Mouse (Mus musculus) limb, embryonic 13.5 days (tissue): ENCODE data around the gene Rapgef3. TPM values are rescaled to one million over a fixed set of nuclear protein-coding genes. Genes with fewer than 3 reads are reported as not detected.
A peak's percentile ranks its signal among the peaks of the same experiment; 100 is the strongest.

Experiments
- ATAC-seq: fragments of 200-750 bp; cut with Nextera tagmentation; 2 replicates; pipeline ENCODE4 v1.8.0; 2017; ENCODE audit warnings: low read depth, moderate number of reproducible peaks, moderate TSS enrichment; ENCODE audit not compliant: low FRiP score
- H3K27ac ChIP-seq: fragments of 300-500 bp; sonication (generic); 2 replicates; pipeline ENCODE4 v1.5.1; 2015; ENCODE audit warnings: inconsistent platforms, mild to moderate bottlenecking, moderate library complexity
- H3K27me3 ChIP-seq: fragments of 300-500 bp; sonication (generic); 2 replicates; pipeline ENCODE4 v1.6.1; 2015; ENCODE audit warnings: mild to moderate bottlenecking, inconsistent platforms
- H3K36me3 ChIP-seq: fragments of 300-500 bp; sonication (generic); 2 replicates; pipeline ENCODE4 v1.6.1; 2015; ENCODE audit warnings: inconsistent platforms, mild to moderate bottlenecking, moderate library complexity
- H3K4me1 ChIP-seq: fragments of 300-500 bp; sonication (generic); 2 replicates; pipeline ENCODE4 v1.6.1; 2015; ENCODE audit warnings: inconsistent platforms
- H3K4me2 ChIP-seq: fragments of 300-500 bp; sonication (generic); replicated peaks from 2 replicates; pipeline ENCODE4 v1.6.1; 2015; ENCODE audit warnings: inconsistent platforms, mild to moderate bottlenecking, moderate library complexity
- H3K4me3 ChIP-seq: fragments of 300-500 bp; sonication (generic); 2 replicates; pipeline ENCODE4 v1.5.1; 2015; ENCODE audit warnings: moderate library complexity, mild to moderate bottlenecking, inconsistent platforms
- H3K9ac ChIP-seq: fragments of 300-500 bp; sonication (generic); 2 replicates; pipeline ENCODE4 v1.6.1; 2015; ENCODE audit warnings: mild to moderate bottlenecking, inconsistent platforms
- H3K9me3 ChIP-seq: fragments of 300-500 bp; sonication (generic); 2 replicates; pipeline ENCODE4 v1.6.1; 2016; ENCODE audit warnings: inconsistent platforms
- WGBS: fragments of 180-500 bp; shearing (Covaris S2); methylation state at CpG from one replicate; pipeline ENCODE4 v1.1.7; 2015; 5-methylcytosine and 5-hydroxymethylcytosine counted together
- polyA plus RNA-seq: library from polyadenylated mRNA; unstranded; fragments of >200 nt; fragmentation: Nextera tagmentation; extraction: Ambion mirVana; gene quantifications from 2 replicates; pipeline ENCODE4 v1.2.1, GENCODE M21; 2015

The Rapgef3 gene
- polyA plus RNA-seq, 1 experiment from 2014 or later, result 11.2 TPM

- Histone ChIP-seq H3K9me3 (no peaks in the 10 kb centered on the region), H3K4me1 (peaks cover 16% of the 10 kb centered on the region), H3K27me3 (no peaks in the 10 kb centered on the region), H3K4me3 (no peak overlapping the region), H3K9ac (no peak overlapping the region), H3K4me2 (no peak overlapping the region), H3K36me3 (peaks cover 62% of the 10 kb centered on the region), H3K27ac (no peak overlapping the region)
- ATAC-seq, result no peak
- 84% methylated on average over 14 of the region's 14 CpGs for WGBS
Measured at GRCm38 (mm10) chr15:97808532-97808931, 40.8 kb upstream of the Rapgef3 start.

GRCm38 (mm10) chr15:97807867-97808266, 40.1 kb upstream of the Rapgef3 start:
- ATAC-seq, result no peak
- H3K9me3 ChIP-seq, result no peaks in the 10 kb centered on the region
- H3K27me3 ChIP-seq, result no peaks in the 10 kb centered on the region
- H3K4me2 ChIP-seq, result no peak overlapping the region
- H3K4me3 ChIP-seq, result no peak overlapping the region
- 70% methylated on average over 12 of the region's 12 CpGs for WGBS
- H3K4me1 ChIP-seq, result peaks cover 11% of the 10 kb centered on the region
- H3K9ac ChIP-seq, result no peak overlapping the region
- H3K27ac ChIP-seq, result no peak overlapping the region
- H3K36me3 ChIP-seq, result peaks cover 62% of the 10 kb centered on the region

- 17% methylated on average over 13 of the region's 13 CpGs for WGBS
- H3K4me3 ChIP-seq, result peak overlapping the region; percentile 33
Measured at GRCm38 (mm10) chr15:97802575-97802974, 34.8 kb upstream of the Rapgef3 start.

GRCm38 (mm10) chr15:97801811-97802210, 34.0 kb upstream of the Rapgef3 start:
- ATAC-seq, result no peak
- H3K36me3 ChIP-seq, result peaks cover 73% of the 10 kb centered on the region
- H3K4me3 ChIP-seq, result no peak overlapping the region
- no peaks in the 10 kb centered on the region for H3K27me3 ChIP-seq
- H3K9me3 ChIP-seq, result no peaks in the 10 kb centered on the region
- H3K4me2 ChIP-seq, result peak overlapping the region; percentile 52; the same call in 1 of the 2 replicates
- peaks cover 8% of the 10 kb centered on the region for H3K4me1 ChIP-seq
- no peak overlapping the region for H3K9ac ChIP-seq
- H3K27ac ChIP-seq, result no peak overlapping the region
- 87% methylated on average over 7 of the region's 7 CpGs for WGBS

More at GRCm38 (mm10) chr15:97802575-97802974, 34.8 kb upstream of the Rapgef3 start:
- ATAC-seq, result peak; percentile 73; the same call in 1 of the 2 replicates
- H3K36me3 ChIP-seq, result peaks cover 73% of the 10 kb centered on the region
- peak overlapping the region; percentile 50; the same call in 1 of the 2 replicates for H3K9ac ChIP-seq
- H3K27ac ChIP-seq, result no peak overlapping the region
- H3K9me3 ChIP-seq, result no peaks in the 10 kb centered on the region
- H3K4me2 ChIP-seq, result peak overlapping the region; percentile 52
- peaks cover 8% of the 10 kb centered on the region for H3K4me1 ChIP-seq
- no peaks in the 10 kb centered on the region for H3K27me3 ChIP-seq

- 91% methylated on average over 13 of the region's 13 CpGs for WGBS
- Histone ChIP-seq H3K27ac (no peak overlapping the region), H3K4me3 (no peak overlapping the region), H3K9me3 (no peaks in the 10 kb centered on the region), H3K27me3 (no peaks in the 10 kb centered on the region), H3K9ac (no peak overlapping the region), H3K4me2 (no peak overlapping the region), H3K36me3 (peaks cover 75% of the 10 kb centered on the region), H3K4me1 (peaks cover 8% of the 10 kb centered on the region)
- no peak for ATAC-seq
Measured at GRCm38 (mm10) chr15:97800853-97801252, 33.1 kb upstream of the Rapgef3 start.

GRCm38 (mm10) chr15:97799446-97799845, 31.7 kb upstream of the Rapgef3 start:
- no peak overlapping the region for H3K4me3 ChIP-seq
- H3K36me3 ChIP-seq, result peaks cover 81% of the 10 kb centered on the region
- 90% methylated on average over 11 of the region's 11 CpGs for WGBS
- ATAC-seq, result no peak
- H3K9me3 ChIP-seq, result no peaks in the 10 kb centered on the region
- H3K4me1 ChIP-seq, result peaks cover 8% of the 10 kb centered on the region
- no peaks in the 10 kb centered on the region for H3K27me3 ChIP-seq
- H3K27ac ChIP-seq, result no peak overlapping the region
- H3K9ac ChIP-seq, result no peak overlapping the region
- no peak overlapping the region for H3K4me2 ChIP-seq

GRCm38 (mm10) chr15:97798134-97798533, 30.4 kb upstream of the Rapgef3 start:
- Histone ChIP-seq H3K9ac (no peak overlapping the region), H3K36me3 (peaks cover 94% of the 10 kb centered on the region), H3K27ac (no peak overlapping the region), H3K9me3 (no peaks in the 10 kb centered on the region), H3K27me3 (no peaks in the 10 kb centered on the region), H3K4me3 (no peak overlapping the region), H3K4me1 (peaks cover 8% of the 10 kb centered on the region), H3K4me2 (no peak overlapping the region)
- no peak for ATAC-seq
- WGBS, result 88% methylated on average over 17 of the region's 17 CpGs

- no peak overlapping the region for H3K4me3 ChIP-seq
- WGBS, result 93% methylated on average over 17 of the region's 17 CpGs
- H3K4me1 ChIP-seq, result no peaks in the 10 kb centered on the region
- no peak overlapping the region for H3K4me2 ChIP-seq
- no peak for ATAC-seq
- H3K27me3 ChIP-seq, result no peaks in the 10 kb centered on the region
- H3K36me3 ChIP-seq, result peaks cover 100% of the 10 kb centered on the region
- no peaks in the 10 kb centered on the region for H3K9me3 ChIP-seq
- no peak overlapping the region for H3K9ac ChIP-seq
- H3K27ac ChIP-seq, result no peak overlapping the region
Measured at GRCm38 (mm10) chr15:97796674-97797310, 29.0 kb upstream of the Rapgef3 start.

GRCm38 (mm10) chr15:97795559-97796235, 27.9 kb upstream of the Rapgef3 start:
- no peaks in the 10 kb centered on the region for H3K9me3 ChIP-seq
- peaks cover 100% of the 10 kb centered on the region for H3K36me3 ChIP-seq
- no peak overlapping the region for H3K4me2 ChIP-seq
- no peak overlapping the region for H3K4me3 ChIP-seq
- H3K27ac ChIP-seq, result no peak overlapping the region
- WGBS, result 94% methylated on average over 10 of the region's 10 CpGs
- ATAC-seq, result no peak
- no peaks in the 10 kb centered on the region for H3K27me3 ChIP-seq
- H3K9ac ChIP-seq, result no peak overlapping the region
- no peaks in the 10 kb centered on the region for H3K4me1 ChIP-seq

GRCm38 (mm10) chr15:97794268-97794667, 26.5 kb upstream of the Rapgef3 start:
- Histone ChIP-seq H3K4me2 (no peak overlapping the region), H3K4me3 (no peak overlapping the region), H3K4me1 (no peaks in the 10 kb centered on the region), H3K9me3 (no peaks in the 10 kb centered on the region), H3K36me3 (peaks cover 96% of the 10 kb centered on the region), H3K9ac (no peak overlapping the region), H3K27me3 (no peaks in the 10 kb centered on the region), H3K27ac (no peak overlapping the region)
- WGBS, result 73% methylated on average over 5 of the region's 5 CpGs
- no peak for ATAC-seq

GRCm38 (mm10) chr15:97793386-97794153, 25.8 kb upstream of the Rapgef3 start:
- peaks cover 89% of the 10 kb centered on the region for H3K36me3 ChIP-seq
- H3K9me3 ChIP-seq, result no peaks in the 10 kb centered on the region
- 90% methylated on average over 18 of the region's 18 CpGs for WGBS
- no peak overlapping the region for H3K27ac ChIP-seq
- no peak overlapping the region for H3K9ac ChIP-seq
- no peak overlapping the region for H3K4me3 ChIP-seq
- H3K4me2 ChIP-seq, result no peak overlapping the region
- H3K27me3 ChIP-seq, result no peaks in the 10 kb centered on the region
- H3K4me1 ChIP-seq, result 0 out of 2 replicates have a peak, but pooled peaks cover 3% of the 10 kb centered on the region
- no peak for ATAC-seq

GRCm38 (mm10) chr15:97791126-97791700, 23.4 kb upstream of the Rapgef3 start:
- peaks cover 65% of the 10 kb centered on the region for H3K36me3 ChIP-seq
- 90% methylated on average over 11 of the region's 11 CpGs for WGBS
- H3K27ac ChIP-seq, result no peak overlapping the region
- H3K9me3 ChIP-seq, result no peaks in the 10 kb centered on the region
- H3K4me1 ChIP-seq, result 0 out of 2 replicates have a peak, but pooled peaks cover 3% of the 10 kb centered on the region
- no peak overlapping the region for H3K4me2 ChIP-seq
- no peaks in the 10 kb centered on the region for H3K27me3 ChIP-seq
- no peak for ATAC-seq
- H3K4me3 ChIP-seq, result no peak overlapping the region
- H3K9ac ChIP-seq, result no peak overlapping the region
